Mouse (Mus musculus): Measurements from ENCODE around the gene Axin2. TPM values are rescaled to one million over a fixed set of nuclear protein-coding genes. Genes with fewer than 3 reads are reported as not detected.

Gene Axin2
- polyA plus RNA-seq, 1 experiment from 2014 or later: 1.6 TPM

DNA sequence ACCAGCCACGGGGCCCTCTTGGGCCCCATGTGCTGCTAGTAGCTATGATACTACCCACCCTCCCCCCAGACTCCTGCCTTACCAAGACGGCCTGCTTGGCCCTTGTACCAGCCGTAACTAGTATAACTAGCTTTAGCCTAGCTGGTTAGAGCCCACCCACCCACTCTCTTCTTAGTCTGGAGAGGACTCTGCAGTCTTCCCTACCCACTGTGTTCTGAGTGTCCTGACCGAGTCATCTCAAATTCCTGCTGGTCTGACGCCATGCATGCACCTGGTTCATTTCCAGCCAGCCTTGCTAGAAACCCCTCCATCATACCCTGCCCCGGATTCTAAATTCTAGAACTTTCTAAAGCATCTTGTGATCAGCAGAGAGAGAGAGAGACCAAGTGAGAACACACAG is 9.6 kb downstream of the Axin2 start:
- Histone ChIP-seq H3K4me2 (ENCODE audit: low read depth, low read length) (no peak overlapping the region), H3K4me1 (ENCODE audit: control insufficient read depth, insufficient read depth, low read length) (peaks cover 27% of the 10 kb centered on the region), H3K9ac (ENCODE audit: low read length) (no peak overlapping the region), H3K4me3 (ENCODE audit: low read length) (no peak overlapping the region), H3K27me3 (ENCODE audit: control insufficient read depth, insufficient read depth, low read length) (no peaks in the 10 kb centered on the region), H3K36me3 (ENCODE audit: control insufficient read depth, insufficient read depth) (peaks cover 2% of the 10 kb centered on the region; the same call in 1 of the 2 replicates), H3K9me3 (replicated peaks; ENCODE audit: control insufficient read depth, low read length) (no peaks in the 10 kb centered on the region), H3K27ac (ENCODE audit: low read length) (no peak overlapping the region)
- no peak for ATAC-seq (replicated peaks; ENCODE audit: extremely low read depth, insufficient read depth, low FRiP score)
- WGBS: 71% methylated on average over 6 of the region's 6 CpGs

DNA sequence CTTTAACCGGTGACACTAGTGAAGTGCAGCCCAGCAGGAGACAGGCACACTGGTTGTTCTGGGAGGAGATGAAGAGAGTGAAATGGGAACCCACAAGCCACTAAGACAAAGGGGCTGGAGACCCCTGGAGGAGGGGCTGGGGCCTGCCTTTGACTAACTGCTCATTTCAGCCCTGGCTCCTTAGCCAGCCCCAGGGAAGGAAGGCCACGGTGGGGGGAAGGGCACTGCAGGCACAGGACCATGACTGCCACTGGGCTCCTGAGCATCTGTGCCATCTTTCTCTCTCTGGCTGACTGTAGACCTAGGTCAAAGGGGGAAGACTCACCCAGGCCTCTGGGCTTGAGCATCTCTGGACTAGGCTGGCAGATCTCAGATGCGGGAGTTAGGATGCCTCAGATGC is 10.5 kb downstream of the Axin2 start:
- WGBS: 54% methylated on average over 2 of the region's 3 CpGs
- Histone ChIP-seq H3K27ac (ENCODE audit: low read length) (no peak overlapping the region), H3K27me3 (ENCODE audit: control insufficient read depth, insufficient read depth, low read length) (no peaks in the 10 kb centered on the region), H3K36me3 (ENCODE audit: control insufficient read depth, insufficient read depth) (peaks cover 2% of the 10 kb centered on the region; the same call in 1 of the 2 replicates), H3K9me3 (replicated peaks; ENCODE audit: control insufficient read depth, low read length) (no peaks in the 10 kb centered on the region), H3K4me2 (ENCODE audit: low read depth, low read length) (no peak overlapping the region), H3K4me3 (ENCODE audit: low read length) (no peak overlapping the region), H3K4me1 (ENCODE audit: control insufficient read depth, insufficient read depth, low read length) (peaks cover 23% of the 10 kb centered on the region), H3K9ac (ENCODE audit: low read length) (no peak overlapping the region)
- ATAC-seq (replicated peaks; ENCODE audit: extremely low read depth, insufficient read depth, low FRiP score): no peak

DNA sequence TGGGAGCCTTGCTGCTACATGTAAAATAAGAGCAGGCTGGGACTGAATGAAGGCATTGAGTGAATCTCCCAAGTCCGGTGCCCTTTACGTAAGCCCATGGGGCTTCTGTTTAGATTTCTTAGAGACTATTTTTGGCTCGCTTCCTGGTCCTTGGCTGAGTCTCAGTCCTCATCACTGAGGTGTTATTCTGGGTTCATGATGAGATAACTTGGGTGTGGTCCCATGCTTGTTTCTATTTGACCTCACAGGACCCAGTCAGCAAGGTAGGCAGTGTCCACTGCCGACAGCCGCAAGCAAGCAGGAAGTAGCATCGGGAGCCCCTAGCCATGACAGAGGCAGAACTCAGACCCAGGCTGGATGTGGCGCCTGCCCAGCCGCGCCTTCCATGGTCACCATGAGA is 13.7 kb downstream of the Axin2 start:
- no peaks in the 10 kb centered on the region for H3K27me3 ChIP-seq (ENCODE audit: control insufficient read depth, insufficient read depth, low read length)
- H3K9ac ChIP-seq (ENCODE audit: low read length): no peak overlapping the region
- no peak overlapping the region for H3K4me2 ChIP-seq (ENCODE audit: low read depth, low read length)
- H3K27ac ChIP-seq (ENCODE audit: low read length): no peak overlapping the region
- no peaks in the 10 kb centered on the region for H3K9me3 ChIP-seq (replicated peaks; ENCODE audit: control insufficient read depth, low read length)
- 58% methylated on average over 9 of the region's 9 CpGs for WGBS
- H3K4me3 ChIP-seq (ENCODE audit: low read length): no peak overlapping the region
- H3K36me3 ChIP-seq (ENCODE audit: control insufficient read depth, insufficient read depth): peaks cover 2% of the 10 kb centered on the region; the same call in 1 of the 2 replicates
- H3K4me1 ChIP-seq (ENCODE audit: control insufficient read depth, insufficient read depth, low read length): peaks cover 13% of the 10 kb centered on the region
- ATAC-seq (replicated peaks; ENCODE audit: extremely low read depth, insufficient read depth, low FRiP score): no peak

DNA sequence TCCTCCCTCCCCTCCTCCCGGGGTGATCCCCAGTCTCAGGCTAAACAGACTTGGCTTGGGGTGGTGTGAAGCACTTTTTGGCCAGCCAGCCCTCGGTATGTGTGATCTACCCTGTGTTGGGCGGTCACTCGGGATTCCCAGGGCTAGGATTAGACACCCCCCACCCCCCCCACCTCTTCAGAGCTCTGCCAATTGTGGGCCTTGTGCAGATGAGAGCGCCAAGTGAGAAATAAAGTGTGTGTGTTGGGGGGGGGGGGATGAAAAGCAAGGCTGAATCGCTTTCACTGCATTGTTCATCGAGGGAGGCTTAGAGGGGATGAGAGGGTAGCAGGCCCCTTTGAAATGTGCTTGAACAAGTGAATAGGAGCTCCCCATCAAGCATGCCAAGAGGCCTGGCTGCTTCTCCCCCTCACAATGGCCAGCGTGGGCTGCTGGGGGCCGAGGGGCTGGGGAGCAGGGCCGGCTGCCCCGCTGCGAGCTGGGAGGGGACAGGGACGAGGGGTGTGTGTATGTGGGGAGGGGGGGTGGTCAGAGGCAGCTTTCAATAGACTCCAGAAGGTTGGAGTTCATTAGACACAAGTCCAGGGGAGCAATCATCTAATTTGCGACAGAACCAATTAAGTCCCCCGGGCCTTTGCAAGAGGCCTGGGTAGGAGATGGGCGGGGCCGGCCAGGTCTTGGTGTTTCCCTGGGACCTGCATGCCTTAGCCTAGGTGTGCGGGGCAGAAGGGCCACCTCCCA is 15.1 kb downstream of the Axin2 start:
- no peak overlapping the region for H3K9ac ChIP-seq (ENCODE audit: low read length)
- H3K27me3 ChIP-seq (ENCODE audit: control insufficient read depth, insufficient read depth, low read length): no peaks in the 10 kb centered on the region
- peaks cover 3% of the 10 kb centered on the region; the same call in 1 of the 2 replicates for H3K9me3 ChIP-seq (replicated peaks; ENCODE audit: control insufficient read depth, low read length)
- no peak overlapping the region for H3K27ac ChIP-seq (ENCODE audit: low read length)
- ATAC-seq (replicated peaks; ENCODE audit: extremely low read depth, insufficient read depth, low FRiP score): no peak
- H3K4me3 ChIP-seq (ENCODE audit: low read length): no peak overlapping the region
- WGBS: 69% methylated on average over 18 of the region's 18 CpGs
- peaks cover 9% of the 10 kb centered on the region; the same call in 1 of the 2 replicates for H3K4me1 ChIP-seq (ENCODE audit: control insufficient read depth, insufficient read depth, low read length)
- peaks cover 6% of the 10 kb centered on the region; the same call in 1 of the 2 replicates for H3K36me3 ChIP-seq (ENCODE audit: control insufficient read depth, insufficient read depth)
- H3K4me2 ChIP-seq (ENCODE audit: low read depth, low read length): no peak overlapping the region

DNA sequence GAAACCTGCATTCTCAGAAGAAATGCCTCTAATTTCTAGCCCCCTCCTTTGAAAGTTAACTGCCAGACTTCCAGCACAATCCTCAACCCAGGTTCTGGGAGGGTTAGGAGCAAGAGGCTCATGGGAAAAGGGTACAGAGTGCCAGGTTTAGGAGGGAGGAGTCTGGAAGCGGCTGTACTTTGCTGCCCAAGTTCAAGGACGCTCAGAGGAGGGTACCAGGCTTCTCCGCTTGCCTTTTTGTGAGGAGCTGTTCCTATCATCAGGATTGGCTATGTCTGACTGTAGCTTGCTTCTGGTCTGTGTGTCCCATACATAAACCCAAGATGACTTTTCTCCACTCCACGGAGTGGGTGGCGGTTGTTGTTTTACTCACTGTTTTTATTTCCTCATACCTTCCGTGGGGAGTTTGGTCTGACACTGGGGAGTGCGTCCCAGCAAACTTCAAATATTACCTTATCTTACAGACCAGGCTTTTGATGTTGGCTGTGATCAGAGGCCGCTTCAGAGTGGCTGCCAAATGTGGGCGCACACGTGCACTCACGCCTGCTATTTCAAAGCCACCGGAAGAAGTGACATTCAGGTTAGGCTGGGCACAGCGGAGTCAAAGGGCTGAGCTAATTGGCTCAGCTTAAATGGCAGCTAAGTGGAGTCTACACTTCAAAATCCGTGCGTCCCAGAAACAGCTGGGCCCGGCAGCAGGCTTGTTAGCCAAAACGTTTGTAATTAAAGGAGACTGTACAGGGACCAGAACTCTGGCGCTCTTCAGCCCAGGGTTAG is 16.1 kb downstream of the Axin2 start:
- H3K36me3 ChIP-seq (ENCODE audit: control insufficient read depth, insufficient read depth): peaks cover 6% of the 10 kb centered on the region; the same call in 1 of the 2 replicates
- no peak overlapping the region for H3K4me2 ChIP-seq (ENCODE audit: low read depth, low read length)
- no peak overlapping the region for H3K4me3 ChIP-seq (ENCODE audit: low read length)
- peaks cover 3% of the 10 kb centered on the region; the same call in 1 of the 2 replicates for H3K9me3 ChIP-seq (replicated peaks; ENCODE audit: control insufficient read depth, low read length)
- no peak overlapping the region for H3K27ac ChIP-seq (ENCODE audit: low read length)
- ATAC-seq (replicated peaks; ENCODE audit: extremely low read depth, insufficient read depth, low FRiP score): 0 out of 2 replicates have a peak, but pooled peaks have one; percentile 12
- H3K4me1 ChIP-seq (ENCODE audit: control insufficient read depth, insufficient read depth, low read length): peaks cover 9% of the 10 kb centered on the region; the same call in 1 of the 2 replicates
- H3K9ac ChIP-seq (ENCODE audit: low read length): no peak overlapping the region
- WGBS: 57% methylated on average over 18 of the region's 18 CpGs
- no peaks in the 10 kb centered on the region for H3K27me3 ChIP-seq (ENCODE audit: control insufficient read depth, insufficient read depth, low read length)

DNA sequence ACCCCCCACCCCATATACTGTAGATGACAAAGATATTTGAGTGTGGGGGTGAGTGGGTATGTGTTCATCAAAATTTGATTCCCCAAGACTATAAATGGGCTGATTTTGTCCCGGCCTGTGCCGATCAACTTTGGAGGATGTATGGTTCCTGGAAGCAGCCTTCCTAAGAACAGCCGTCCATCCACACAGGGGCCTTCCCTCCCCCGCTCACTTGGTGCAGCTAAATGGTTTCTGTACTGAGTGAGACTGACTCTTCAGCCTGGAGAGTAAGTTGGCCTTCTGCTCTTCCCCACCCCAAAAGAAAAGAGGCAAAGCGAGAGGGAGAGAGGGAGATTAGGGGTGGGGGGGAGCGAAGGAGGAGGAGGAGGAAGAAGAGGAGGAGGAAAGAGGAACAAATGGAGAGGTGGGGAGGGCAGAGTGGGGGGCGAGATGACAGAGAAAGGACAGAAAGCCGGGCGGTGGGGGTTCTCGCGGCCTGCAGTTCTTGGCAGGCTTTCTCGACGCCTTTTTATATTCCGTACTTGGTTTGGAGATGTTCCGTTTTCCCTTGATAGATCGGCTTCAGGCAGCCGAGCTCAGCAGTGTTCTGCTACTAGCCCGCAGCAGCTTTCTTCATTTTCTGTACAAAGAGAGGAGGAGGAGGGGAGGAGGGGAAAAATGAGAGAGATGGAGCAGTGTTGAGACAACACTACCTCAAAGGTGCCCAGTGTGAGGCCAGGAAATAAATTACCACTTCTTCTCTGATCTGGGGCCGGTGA is 20.7 kb downstream of the Axin2 start:
- no peak overlapping the region for H3K9ac ChIP-seq (ENCODE audit: low read length)
- no peak for ATAC-seq (replicated peaks; ENCODE audit: extremely low read depth, insufficient read depth, low FRiP score)
- H3K9me3 ChIP-seq (replicated peaks; ENCODE audit: control insufficient read depth, low read length): peaks cover 3% of the 10 kb centered on the region; the same call in 1 of the 2 replicates
- H3K27me3 ChIP-seq (ENCODE audit: control insufficient read depth, insufficient read depth, low read length): no peaks in the 10 kb centered on the region
- H3K36me3 ChIP-seq (ENCODE audit: control insufficient read depth, insufficient read depth): peaks cover 19% of the 10 kb centered on the region
- H3K4me3 ChIP-seq (ENCODE audit: low read length): no peak overlapping the region
- H3K4me2 ChIP-seq (ENCODE audit: low read depth, low read length): no peak overlapping the region
- WGBS: 68% methylated on average over 19 of the region's 19 CpGs
- peaks cover 9% of the 10 kb centered on the region; the same call in 1 of the 2 replicates for H3K4me1 ChIP-seq (ENCODE audit: control insufficient read depth, insufficient read depth, low read length)
- H3K27ac ChIP-seq (ENCODE audit: low read length): no peak overlapping the region

DNA sequence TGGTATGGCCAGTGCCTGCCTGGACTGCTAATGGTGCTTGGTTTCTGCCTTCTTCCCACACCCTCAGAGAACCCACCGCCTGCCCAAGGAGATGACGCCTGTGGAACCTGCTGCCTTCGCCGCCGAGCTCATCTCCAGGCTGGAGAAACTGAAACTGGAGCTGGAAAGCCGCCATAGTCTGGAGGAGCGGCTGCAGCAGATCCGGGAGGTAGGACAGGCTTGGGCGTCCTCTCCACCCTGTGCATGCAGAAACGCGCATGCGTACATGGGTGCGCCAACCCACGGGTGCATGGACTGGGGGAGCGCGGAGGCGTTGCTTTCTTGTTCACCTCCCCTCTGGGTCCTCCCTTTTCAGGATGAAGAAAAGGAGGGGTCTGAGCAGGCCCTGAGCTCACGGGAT is 21.7 kb downstream of the Axin2 start:
- Histone ChIP-seq H3K4me3 (ENCODE audit: low read length) (no peak overlapping the region), H3K27ac (ENCODE audit: low read length) (no peak overlapping the region), H3K27me3 (ENCODE audit: control insufficient read depth, insufficient read depth, low read length) (no peaks in the 10 kb centered on the region), H3K4me2 (ENCODE audit: low read depth, low read length) (no peak overlapping the region), H3K9me3 (replicated peaks; ENCODE audit: control insufficient read depth, low read length) (peaks cover 3% of the 10 kb centered on the region; the same call in 1 of the 2 replicates), H3K9ac (ENCODE audit: low read length) (no peak overlapping the region), H3K4me1 (ENCODE audit: control insufficient read depth, insufficient read depth, low read length) (peaks cover 1% of the 10 kb centered on the region; the same call in 1 of the 2 replicates), H3K36me3 (ENCODE audit: control insufficient read depth, insufficient read depth) (peaks cover 23% of the 10 kb centered on the region)
- 90% methylated on average over 18 of the region's 18 CpGs for WGBS
- no peak for ATAC-seq (replicated peaks; ENCODE audit: extremely low read depth, insufficient read depth, low FRiP score)

DNA sequence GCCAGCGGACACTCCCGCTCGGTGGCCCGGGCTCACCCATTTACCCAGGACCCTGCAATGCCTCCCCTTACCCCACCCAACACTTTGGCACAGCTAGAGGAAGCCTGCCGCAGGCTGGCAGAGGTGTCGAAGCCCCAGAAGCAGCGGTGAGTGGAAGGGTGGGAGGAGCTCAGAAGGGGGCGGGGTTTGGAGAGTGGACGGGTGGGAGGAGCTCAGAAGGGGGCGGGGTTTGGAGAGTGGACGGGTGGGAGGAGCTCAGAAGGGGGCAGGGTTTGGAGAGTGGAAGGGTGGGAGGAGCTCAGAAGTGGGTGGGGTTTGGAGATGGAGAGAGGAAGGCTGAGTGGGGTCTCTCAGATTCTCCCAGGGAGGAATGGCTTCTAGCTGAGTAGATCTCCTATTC is 23.6 kb downstream of the Axin2 start:
- no peak for ATAC-seq (replicated peaks; ENCODE audit: extremely low read depth, insufficient read depth, low FRiP score)
- no peak overlapping the region for H3K4me3 ChIP-seq (ENCODE audit: low read length)
- no peaks in the 10 kb centered on the region for H3K4me1 ChIP-seq (ENCODE audit: control insufficient read depth, insufficient read depth, low read length)
- H3K27me3 ChIP-seq (ENCODE audit: control insufficient read depth, insufficient read depth, low read length): no peaks in the 10 kb centered on the region
- 79% methylated on average over 11 of the region's 11 CpGs for whole genome bisulfite sequencing
- H3K9me3 ChIP-seq (replicated peaks; ENCODE audit: control insufficient read depth, low read length): peaks cover 3% of the 10 kb centered on the region; the same call in 1 of the 2 replicates
- no peak overlapping the region for H3K9ac ChIP-seq (ENCODE audit: low read length)
- no peak overlapping the region for H3K4me2 ChIP-seq (ENCODE audit: low read depth, low read length)
- H3K27ac ChIP-seq (ENCODE audit: low read length): no peak overlapping the region
- H3K36me3 ChIP-seq (ENCODE audit: control insufficient read depth, insufficient read depth): peaks cover 23% of the 10 kb centered on the region

Measured in heart, embryonic 16.5 days (tissue).